Mouse (Mus musculus): Measurements from ENCODE around the gene Prr36. TPM values are rescaled to one million over a fixed set of nuclear protein-coding genes. Genes with fewer than 3 reads are reported as not detected.

Prr36 gene
- polyA plus RNA-seq, 1 experiment from 2014 or later: 1.5 TPM

DNA sequence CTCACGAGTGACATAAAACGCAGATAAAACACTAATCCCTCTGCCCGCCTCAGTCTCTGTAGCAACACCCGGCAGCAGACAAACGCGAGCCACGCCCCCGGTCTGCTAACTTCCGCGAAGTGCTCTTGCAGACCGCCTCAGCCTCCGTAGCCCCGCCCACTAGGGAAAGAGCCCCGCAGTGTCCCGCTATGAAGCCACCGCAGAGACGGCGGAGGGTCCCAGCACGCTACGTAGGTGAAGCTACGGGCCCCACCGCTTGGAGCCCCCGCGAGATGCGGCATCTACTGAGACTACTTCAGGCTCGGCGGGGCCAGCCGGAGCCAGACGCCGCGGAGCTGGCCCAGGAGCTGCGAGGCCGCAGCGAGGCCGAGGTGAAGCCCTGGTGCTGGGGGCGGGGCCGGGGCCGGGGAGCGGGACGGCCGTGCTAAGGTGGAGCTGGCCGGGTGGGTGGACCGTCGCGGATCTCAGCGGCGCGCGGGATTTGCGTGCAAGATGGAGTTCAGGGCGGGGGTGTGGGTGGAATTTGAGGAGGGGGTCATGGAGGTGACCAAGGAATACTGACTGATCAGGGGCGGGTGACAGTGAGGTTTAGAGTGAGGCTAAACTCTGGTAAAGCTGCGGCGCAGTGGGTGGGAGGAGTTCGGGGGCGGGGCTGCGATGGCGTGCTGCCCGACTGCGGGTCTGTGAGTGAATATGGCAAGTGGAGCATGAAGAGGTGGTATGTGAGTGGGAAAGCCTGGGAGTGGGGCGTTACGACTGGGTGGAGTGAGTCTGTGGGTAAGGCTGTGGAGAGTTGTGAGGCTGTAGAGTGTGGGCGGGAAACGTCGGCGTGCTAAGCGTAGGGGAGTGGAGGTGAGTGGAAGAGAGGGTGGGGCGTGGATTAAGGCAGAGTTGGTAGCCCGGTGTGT lies 35.9 kb upstream of the Prr36 start, which contains the start of gene Snapc2:
Gene Snapc2 (plus strand): TSS at position 147 of the 908 bp plus-strand sequence.
- Histone ChIP-seq H3K4me1 (peaks cover 59% of the 10 kb centered on the region), H3K27ac (peak within 1 kb of the TSS; percentile 94), H3K4me3 (peak within 1 kb of the TSS; percentile 82), H3K36me3 (peaks cover 37% of the 10 kb centered on the region), H3K9me3 (no peaks in the 10 kb centered on the region), H3K27me3 (ENCODE audit: insufficient read depth, poor library complexity, severe bottlenecking) (no peaks in the 10 kb centered on the region)
- under 1% methylated on average over 69 of the region's 69 CpGs for WGBS
- DNase-seq (ENCODE audit: low spot score): peak; percentile 96

DNA sequence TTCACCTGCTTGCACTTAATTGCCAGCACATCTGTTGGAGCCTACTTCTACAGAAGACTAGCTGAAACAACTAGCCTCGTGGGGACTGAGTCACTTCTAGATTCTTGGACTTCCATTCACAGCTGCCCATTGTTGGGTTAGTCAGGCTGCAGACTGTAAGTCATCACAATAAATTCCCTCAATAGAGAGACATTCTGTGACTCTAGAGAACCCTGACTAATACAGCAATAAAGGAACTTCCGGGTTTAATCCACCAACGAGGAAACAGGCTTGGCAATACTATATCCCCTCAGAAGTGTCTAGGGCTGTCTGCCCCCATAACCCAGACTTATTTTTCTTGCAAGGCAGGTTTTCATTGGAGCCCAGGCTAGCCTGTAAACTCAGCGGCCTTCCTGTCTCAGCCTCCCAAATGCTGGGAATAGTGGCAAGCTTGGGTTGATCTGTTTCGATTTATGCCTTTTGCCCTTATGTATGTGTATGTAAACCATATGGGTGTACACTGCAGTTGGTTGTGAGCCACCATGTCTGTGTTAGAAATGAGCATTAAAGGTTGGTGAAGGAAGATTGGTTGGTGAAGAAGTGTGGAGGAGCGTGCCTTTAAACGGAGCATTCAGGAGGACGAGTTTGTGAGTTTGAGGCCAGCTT lies 35.0 kb upstream of the Prr36 start:
- Histone ChIP-seq H3K27ac (peak overlapping the region; percentile 94), H3K27me3 (ENCODE audit: insufficient read depth, poor library complexity, severe bottlenecking) (no peaks in the 10 kb centered on the region), H3K4me3 (peak overlapping the region; percentile 82), H3K4me1 (peaks cover 51% of the 10 kb centered on the region), H3K9me3 (no peaks in the 10 kb centered on the region), H3K36me3 (peaks cover 42% of the 10 kb centered on the region)
- 43% methylated on average over 8 of the region's 8 CpGs for WGBS
- DNase-seq (ENCODE audit: low spot score): no peak

DNA sequence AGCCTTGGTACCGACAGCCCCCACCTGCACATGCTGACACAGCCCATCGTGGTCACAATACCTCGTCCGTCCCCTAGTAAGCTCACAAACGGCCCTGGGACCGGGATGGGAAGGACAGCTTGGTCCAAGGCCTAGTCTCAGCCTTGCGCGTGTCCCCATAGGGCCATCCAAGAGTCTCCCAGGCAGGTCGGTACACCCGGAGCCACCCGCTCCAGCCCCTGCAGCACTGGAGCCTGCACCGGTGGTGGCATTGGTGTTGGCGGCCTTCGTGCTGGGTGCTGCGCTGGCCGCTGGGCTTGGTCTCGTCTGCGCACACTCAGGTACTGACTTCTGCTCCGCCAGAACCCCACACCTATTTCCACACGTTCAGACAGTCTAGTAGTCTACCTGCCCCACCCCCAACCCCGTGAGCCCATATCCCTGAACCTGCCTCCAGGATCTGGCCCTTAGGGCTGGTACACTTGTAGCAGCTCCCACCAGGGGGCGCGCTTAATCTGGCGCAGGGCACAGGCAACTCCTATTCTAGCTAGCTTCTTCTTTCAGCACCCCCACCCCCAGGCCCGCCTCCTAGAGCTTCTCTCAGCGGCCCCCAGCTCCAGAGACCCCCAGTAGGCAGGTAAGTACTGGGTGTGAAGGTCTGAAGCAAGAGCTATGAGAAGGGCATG lies 33.2 kb upstream of the Prr36 start:
- no peaks in the 10 kb centered on the region for H3K27me3 ChIP-seq (ENCODE audit: insufficient read depth, poor library complexity, severe bottlenecking)
- H3K9me3 ChIP-seq: no peaks in the 10 kb centered on the region
- 30% methylated on average over 26 of the region's 26 CpGs for WGBS
- 0 out of 2 replicates have a peak overlapping the region, but pooled peaks have one; percentile 8 for H3K4me3 ChIP-seq
- H3K27ac ChIP-seq: peak overlapping the region; percentile 70; the same call in 1 of the 2 replicates
- peaks cover 45% of the 10 kb centered on the region for H3K4me1 ChIP-seq
- peaks cover 42% of the 10 kb centered on the region for H3K36me3 ChIP-seq
- peak; percentile 93 for DNase-seq (ENCODE audit: low spot score)

DNA sequence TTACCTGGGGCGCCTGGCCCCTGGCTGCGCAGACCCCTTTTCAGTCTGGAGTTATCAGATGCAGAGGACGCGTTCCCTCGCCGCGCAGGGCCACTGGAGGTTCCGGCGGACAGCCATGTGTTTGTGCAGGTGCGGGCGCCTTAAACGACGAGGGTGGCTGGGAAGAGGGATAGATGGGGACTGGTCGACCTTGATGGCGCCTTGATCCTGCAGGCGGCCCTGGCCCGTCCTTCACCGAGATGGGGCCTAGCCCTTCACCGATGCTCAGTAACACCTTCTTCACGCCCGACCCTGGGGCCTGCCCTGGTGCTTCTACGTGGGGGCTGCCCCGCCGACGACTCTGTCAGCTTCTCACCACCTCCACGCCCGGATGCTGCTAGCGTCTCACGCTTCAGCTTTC lies 32.0 kb upstream of the Prr36 start:
- peak; percentile 86 for DNase-seq (ENCODE audit: low spot score)
- 11% methylated on average over 29 of the region's 29 CpGs for WGBS
- Histone ChIP-seq H3K9me3 (no peaks in the 10 kb centered on the region), H3K36me3 (peaks cover 42% of the 10 kb centered on the region), H3K27ac (peak overlapping the region; percentile 81), H3K4me3 (peak overlapping the region; percentile 45), H3K27me3 (ENCODE audit: insufficient read depth, poor library complexity, severe bottlenecking) (no peaks in the 10 kb centered on the region), H3K4me1 (peaks cover 42% of the 10 kb centered on the region)

DNA sequence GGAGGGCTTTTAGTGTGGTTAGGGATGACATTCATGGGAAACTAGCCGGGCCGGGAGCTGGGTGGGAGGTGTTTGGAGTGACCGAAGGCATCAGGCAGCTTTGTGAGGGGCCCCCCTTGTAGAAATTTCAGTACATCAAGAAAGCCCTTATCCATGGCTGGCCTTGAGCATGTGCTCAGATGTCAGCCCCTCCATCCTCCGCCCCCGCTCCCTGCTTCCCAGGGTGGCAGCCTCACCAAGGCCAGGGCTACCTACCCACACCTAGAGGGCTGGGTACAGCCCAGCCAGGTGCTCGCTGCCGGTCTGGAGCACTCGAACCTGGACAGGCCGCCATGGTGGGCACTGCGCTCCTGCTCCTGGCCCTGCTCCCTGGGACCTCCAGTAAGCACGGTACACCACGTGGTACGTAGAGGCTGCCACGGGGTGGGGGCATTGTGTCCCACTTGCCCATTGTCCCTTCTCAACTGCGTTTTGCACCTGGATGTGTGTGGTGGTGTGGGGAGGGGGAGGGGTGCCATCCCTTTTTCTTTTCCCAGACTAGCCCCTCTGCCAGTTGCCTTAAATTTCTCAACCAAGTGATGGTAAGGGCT lies 30.8 kb upstream of the Prr36 start, which contains the start of gene Tgfbr3l:
Gene Tgfbr3l (plus strand): TSS at position 264 of the 590 bp plus-strand sequence.
- Histone ChIP-seq H3K27me3 (ENCODE audit: insufficient read depth, poor library complexity, severe bottlenecking) (no peaks in the 10 kb centered on the region), H3K4me3 (peak within 1 kb of the TSS; percentile 45), H3K4me1 (peaks cover 34% of the 10 kb centered on the region), H3K27ac (peak within 1 kb of the TSS; percentile 81), H3K9me3 (no peaks in the 10 kb centered on the region), H3K36me3 (peaks cover 52% of the 10 kb centered on the region)
- no peak for DNase-seq (ENCODE audit: low spot score)
- WGBS: 86% methylated on average over 15 of the region's 15 CpGs

DNA sequence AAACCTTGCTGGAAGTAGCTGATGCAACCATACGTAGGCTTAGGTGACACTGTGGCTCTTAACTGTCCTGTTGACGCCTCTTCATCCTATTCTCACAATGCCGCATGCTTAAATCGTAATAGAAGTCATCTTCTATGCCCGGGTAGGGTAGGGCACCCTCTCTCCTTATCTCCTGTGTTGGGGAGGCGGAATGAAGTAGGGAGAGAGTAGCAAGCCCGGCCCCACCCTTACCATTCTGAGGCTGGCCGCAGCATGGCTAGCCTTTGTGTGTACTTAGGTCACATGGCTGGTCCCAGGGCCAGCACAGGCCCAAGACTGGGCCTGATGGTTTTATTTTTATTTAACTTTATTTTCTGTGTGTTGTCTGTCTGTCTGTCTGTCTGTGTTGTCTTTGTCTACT lies 30.0 kb upstream of the Prr36 start:
- no peak for DNase-seq (ENCODE audit: low spot score)
- Histone ChIP-seq H3K36me3 (peaks cover 60% of the 10 kb centered on the region), H3K27me3 (ENCODE audit: insufficient read depth, poor library complexity, severe bottlenecking) (no peaks in the 10 kb centered on the region), H3K9me3 (no peaks in the 10 kb centered on the region), H3K4me3 (no peak overlapping the region), H3K27ac (no peak overlapping the region), H3K4me1 (peaks cover 27% of the 10 kb centered on the region)
- WGBS: 86% methylated on average over 8 of the region's 8 CpGs

DNA sequence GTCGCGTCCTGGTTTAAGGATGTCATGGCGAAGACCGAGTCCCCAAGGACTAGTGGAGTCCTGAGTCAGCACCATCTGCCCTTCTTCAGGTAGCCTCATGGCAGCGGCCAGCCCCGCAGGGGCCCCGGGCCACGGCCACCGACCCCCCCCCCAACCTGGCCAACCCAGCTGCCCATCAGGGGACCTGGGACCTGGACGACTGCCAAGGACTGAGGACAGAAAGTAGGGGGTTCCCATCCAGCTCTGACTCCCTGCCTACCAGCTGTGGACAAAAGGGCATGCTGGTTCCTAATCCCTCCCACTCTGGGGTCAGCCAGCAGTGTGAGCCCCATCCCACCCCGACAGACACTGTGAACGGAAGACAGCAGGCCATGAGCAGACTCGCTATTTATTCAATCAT lies 28.5 kb upstream of the Prr36 start:
- no peaks in the 10 kb centered on the region for H3K27me3 ChIP-seq (ENCODE audit: insufficient read depth, poor library complexity, severe bottlenecking)
- H3K36me3 ChIP-seq: peaks cover 75% of the 10 kb centered on the region
- H3K4me1 ChIP-seq: peaks cover 29% of the 10 kb centered on the region
- H3K9me3 ChIP-seq: no peaks in the 10 kb centered on the region
- no peak for DNase-seq (ENCODE audit: low spot score)
- H3K4me3 ChIP-seq: no peak overlapping the region
- 86% methylated on average over 13 of the region's 13 CpGs for WGBS
- no peak overlapping the region for H3K27ac ChIP-seq

DNA sequence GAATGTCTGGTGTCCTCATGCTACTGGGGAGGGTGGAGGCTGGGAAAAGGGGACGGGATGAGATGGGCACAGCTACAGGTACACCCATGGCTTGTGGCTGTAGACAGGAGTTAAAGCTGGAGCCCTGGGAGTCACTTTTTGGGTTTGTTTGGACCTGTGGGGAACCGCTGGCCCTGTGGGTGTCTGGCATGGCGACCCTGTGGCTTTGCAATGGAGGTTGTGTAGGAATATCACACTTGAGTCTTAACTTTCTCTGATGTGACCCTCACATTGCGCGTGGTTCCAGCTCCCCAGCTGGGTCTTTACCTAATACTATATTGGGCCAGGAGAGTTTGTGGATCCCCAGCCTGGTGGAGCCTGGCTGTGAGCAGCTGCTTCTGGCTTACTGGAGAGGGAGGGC lies 27.8 kb upstream of the Prr36 start:
- no peak overlapping the region for H3K27ac ChIP-seq
- H3K4me1 ChIP-seq: peaks cover 26% of the 10 kb centered on the region
- peaks cover 75% of the 10 kb centered on the region for H3K36me3 ChIP-seq
- DNase-seq (ENCODE audit: low spot score): no peak
- no peaks in the 10 kb centered on the region for H3K9me3 ChIP-seq
- WGBS: 95% methylated on average over 5 of the region's 5 CpGs
- no peaks in the 10 kb centered on the region for H3K27me3 ChIP-seq (ENCODE audit: insufficient read depth, poor library complexity, severe bottlenecking)
- H3K4me3 ChIP-seq: no peak overlapping the region

DNA sequence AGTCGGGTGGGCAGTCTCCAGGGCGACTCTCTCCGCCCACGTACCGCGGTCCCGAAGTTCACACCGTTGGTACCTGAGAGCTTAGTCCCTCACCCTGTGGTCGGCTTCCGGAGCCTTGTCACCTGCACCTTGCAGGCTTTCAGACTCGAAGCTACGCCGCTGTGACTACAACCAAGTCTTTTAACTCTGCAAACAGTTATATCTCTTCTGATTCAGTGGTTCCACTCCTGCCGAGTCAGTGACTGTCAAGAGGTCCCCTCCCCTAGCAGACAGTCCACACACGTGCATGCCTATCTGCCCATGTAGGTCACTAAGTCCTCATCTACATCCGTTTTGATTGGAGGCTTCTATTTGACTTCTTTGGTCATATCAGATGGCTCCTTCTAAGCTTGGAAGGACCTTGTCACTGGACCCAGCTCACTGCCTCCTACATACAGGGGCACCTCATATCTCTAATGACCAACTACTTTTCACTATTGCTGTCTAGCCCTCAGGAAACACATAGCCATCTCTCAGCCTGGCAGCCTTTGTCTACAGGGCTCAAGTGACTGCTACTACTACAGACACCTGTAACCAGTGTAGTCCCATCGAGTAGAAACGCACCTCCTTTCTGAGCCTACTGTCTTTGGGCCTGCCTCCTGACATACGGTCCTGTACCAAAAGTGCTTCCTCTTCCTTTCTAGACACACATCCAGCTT lies 22.1 kb upstream of the Prr36 start:
- Histone ChIP-seq H3K36me3 (peaks cover 36% of the 10 kb centered on the region), H3K27ac (peak overlapping the region; percentile 97), H3K27me3 (ENCODE audit: insufficient read depth, poor library complexity, severe bottlenecking) (peaks cover 15% of the 10 kb centered on the region; the same call in 1 of the 2 replicates), H3K9me3 (no peaks in the 10 kb centered on the region), H3K4me3 (peak overlapping the region; percentile 81), H3K4me1 (peaks cover 21% of the 10 kb centered on the region)
- WGBS: 13% methylated on average over 19 of the region's 19 CpGs
- DNase-seq (ENCODE audit: low spot score): no peak

DNA sequence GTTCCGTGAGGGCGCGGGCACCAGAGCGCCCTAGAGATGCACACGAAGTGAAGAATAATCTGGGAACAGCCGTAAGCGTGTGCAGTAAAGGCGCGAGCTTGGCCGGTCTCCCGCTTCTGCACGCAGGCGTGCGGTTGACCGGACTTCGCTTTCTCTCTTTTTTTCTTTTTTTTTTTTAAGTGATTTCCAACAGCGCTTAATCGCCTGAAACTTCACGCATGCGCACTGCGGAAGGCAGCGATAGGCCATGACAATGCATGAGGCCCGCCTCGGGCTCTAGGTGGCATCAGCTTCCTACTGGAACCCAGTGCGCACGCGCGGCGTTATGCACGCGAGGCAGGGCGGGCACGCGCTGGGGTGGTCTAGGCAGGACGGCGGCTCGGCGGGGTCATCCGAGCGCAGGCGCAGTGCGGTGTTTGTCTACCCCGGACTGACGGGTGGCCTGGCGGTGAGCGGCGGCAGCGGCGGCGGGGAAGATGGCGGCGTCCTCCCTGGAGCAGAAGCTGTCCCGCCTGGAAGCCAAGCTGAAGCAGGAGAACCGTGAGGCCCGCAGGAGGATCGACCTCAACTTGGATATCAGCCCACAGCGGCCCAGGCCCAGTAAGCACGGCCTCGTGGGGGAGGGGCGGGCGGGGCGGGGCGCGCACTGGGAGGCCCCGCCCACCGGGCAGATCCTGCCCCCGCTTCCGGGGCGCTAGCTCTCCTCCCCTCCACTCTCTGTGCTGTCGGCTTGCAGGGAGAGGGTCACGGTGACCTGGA lies 21.4 kb upstream of the Prr36 start, which contains the start of the genes Map2k7 and Gm49320:
Gene Map2k7 (plus strand): TSS at position 307 of the 759 bp plus-strand sequence.
Gene Gm49320 (plus strand): TSS at position 432 of the 759 bp plus-strand sequence.
- WGBS: under 1% methylated on average over 71 of the region's 71 CpGs
- peaks cover 22% of the 10 kb centered on the region for H3K27me3 ChIP-seq (ENCODE audit: insufficient read depth, poor library complexity, severe bottlenecking)
- peaks cover 29% of the 10 kb centered on the region for H3K36me3 ChIP-seq
- H3K27ac ChIP-seq: peak within 1 kb of the TSS; percentile 97
- peak within 1 kb of the TSS; percentile 81 for H3K4me3 ChIP-seq
- DNase-seq (ENCODE audit: low spot score): peak; percentile 99
- no peaks in the 10 kb centered on the region for H3K9me3 ChIP-seq
- H3K4me1 ChIP-seq: peaks cover 21% of the 10 kb centered on the region

DNA sequence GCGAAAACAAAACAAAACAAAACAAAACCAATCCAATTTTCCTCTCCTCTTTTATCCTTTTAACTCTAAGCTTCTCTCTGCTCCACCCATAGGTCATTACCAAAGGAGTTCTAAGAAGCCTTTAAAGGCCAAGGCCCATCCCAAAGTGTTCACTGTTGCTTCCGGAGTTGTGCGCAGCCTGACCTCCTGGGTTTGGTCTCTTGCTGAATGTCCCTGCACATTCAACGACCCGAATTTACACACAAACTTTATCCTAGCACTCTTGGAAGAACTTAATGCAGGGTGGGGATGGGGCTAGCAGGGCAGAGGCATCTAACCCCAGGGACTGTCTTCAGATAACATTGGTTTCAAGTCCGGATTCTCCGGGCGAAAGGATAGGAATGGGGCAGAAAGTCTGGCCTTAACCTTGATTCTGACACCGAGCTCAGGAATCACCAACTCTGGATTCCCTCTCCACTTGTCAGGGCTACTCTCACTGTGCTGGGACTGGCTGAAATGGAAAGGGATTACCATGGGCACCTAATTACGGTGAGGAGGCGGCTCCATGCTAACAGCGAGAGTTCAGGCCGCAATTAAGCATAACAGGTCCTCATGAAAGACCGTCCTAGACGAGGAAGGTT lies 20.7 kb upstream of the Prr36 start:
- Histone ChIP-seq H3K9me3 (no peaks in the 10 kb centered on the region), H3K27ac (peak overlapping the region; percentile 97), H3K4me3 (peak overlapping the region; percentile 81), H3K36me3 (peaks cover 22% of the 10 kb centered on the region), H3K4me1 (peaks cover 21% of the 10 kb centered on the region), H3K27me3 (ENCODE audit: insufficient read depth, poor library complexity, severe bottlenecking) (peaks cover 22% of the 10 kb centered on the region)
- no peak for DNase-seq (ENCODE audit: low spot score)
- 21% methylated on average over 15 of the region's 15 CpGs for WGBS
